8 mouse cellular contexts compared by ENCODE assay signal in the genomic region with DNA sequence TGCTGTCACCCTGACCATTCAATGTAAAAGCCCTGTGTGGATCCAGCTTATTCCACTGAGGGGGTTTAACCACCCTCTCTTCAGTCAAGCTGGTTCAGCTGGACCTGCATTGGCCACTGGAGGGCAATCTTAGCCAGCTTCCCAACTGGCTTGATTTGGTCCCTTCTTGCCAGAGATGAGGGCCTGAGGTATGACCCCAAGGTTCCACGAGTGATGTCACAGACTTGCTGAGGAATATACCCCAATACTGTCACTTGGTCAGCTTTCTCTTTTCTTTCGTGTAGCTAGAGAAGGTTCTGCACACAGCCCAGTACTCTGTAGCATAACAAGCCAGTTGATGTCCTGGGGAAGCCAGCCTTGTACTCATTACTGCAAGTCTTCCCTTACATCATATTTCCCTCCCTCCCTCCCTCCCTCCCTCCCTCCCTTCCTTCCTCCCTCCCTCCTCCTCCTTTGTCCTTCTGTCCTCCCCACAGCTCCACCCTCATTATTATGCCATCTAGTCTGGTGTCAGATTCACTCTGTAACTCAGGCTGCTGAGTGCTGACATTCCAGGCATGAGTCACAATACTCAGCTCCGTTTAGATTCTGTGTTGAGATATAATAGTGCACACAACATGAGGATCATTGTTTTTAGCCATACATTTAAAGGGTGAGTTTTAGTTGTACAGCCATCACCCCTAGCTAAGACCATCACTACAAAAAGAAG. TPM values are rescaled to one million over a fixed set of nuclear protein-coding genes. Genes with fewer than 3 reads are reported as not detected.
DNase-seq lines count a peak whose midpoint lies in the region; ATAC-seq and TF ChIP-seq lines count a peak whose summit lies in the region.

No protein-coding gene starts in this region.

- peaks cover 0 to 31% of the 10 kb centered on the region in 2 experiments; a peak in 2 of 4 replicates for H3K4me1 ChIP-seq in MEL (ENCODE audit: control insufficient read depth in 1 of 2, insufficient read depth in 2 of 2, low read length in 2 of 2)
- H3K4me1 ChIP-seq in heart, postnatal 0 days (ENCODE audit: control insufficient read depth, insufficient read depth), result no peaks in the 10 kb centered on the region
- peaks cover 5% of the 10 kb centered on the region; the same call in 1 of the 2 replicates for H3K4me1 ChIP-seq in stomach, embryonic 14.5 days (ENCODE audit: control insufficient read depth, insufficient read depth, low read length)

- no peak for TF ChIP-seq EP300 in MEL (IDR thresholded peaks at IDR 0.05; ENCODE audit: low read depth in 1 of 2, low read length in 2 of 2)
- no peak for TF ChIP-seq EP300 in heart, postnatal 0 days (IDR thresholded peaks at IDR 0.05; ENCODE audit: low read depth)

- peak overlapping the region; percentile 8 for H3K27ac ChIP-seq in MEL (ENCODE audit: control insufficient read depth, low read depth, low read length)
- H3K27ac ChIP-seq in heart, postnatal 0 days (ENCODE audit: low read depth), result no peak overlapping the region
- H3K27ac ChIP-seq in stomach, embryonic 14.5 days (ENCODE audit: low read length), result no peak overlapping the region

- H3K4me2 ChIP-seq in heart, postnatal 0 days (ENCODE audit: low read depth, low read length), result no peak overlapping the region
- no peak overlapping the region for H3K4me2 ChIP-seq in stomach, embryonic 14.5 days (replicated peaks; ENCODE audit: low read depth, low read length)

- H3K27me3 ChIP-seq in MEL (ENCODE audit: control insufficient read depth in 1 of 2, insufficient read depth in 2 of 2, low read length in 2 of 2), result no peaks in the 10 kb centered on the region
- 0 out of 2 replicates have a peak, but pooled peaks cover 4% of the 10 kb centered on the region for H3K27me3 ChIP-seq in heart, postnatal 0 days (ENCODE audit: control insufficient read depth, insufficient read depth, low read length)
- no peaks in the 10 kb centered on the region for H3K27me3 ChIP-seq in stomach, embryonic 14.5 days (ENCODE audit: control insufficient read depth, insufficient read depth, low read length)

- peak; percentile 56 for ATAC-seq in common myeloid progenitor, adult 5-6 weeks (replicated peaks; ENCODE audit: low read depth, poor library complexity, severe bottlenecking)
- ATAC-seq in heart, postnatal 0 days (ENCODE audit: insufficient read depth, low read depth), result peak; percentile 52; the same call in 1 of the 2 replicates
- peak; percentile 34; the same call in 1 of the 2 replicates for ATAC-seq in megakaryocyte progenitor cell, adult 5-6 weeks (replicated peaks; ENCODE audit: poor library complexity)
- peak; percentile 34; the same call in 1 of the 2 replicates for ATAC-seq in stomach, embryonic 14.5 days (ENCODE audit: insufficient number of reproducible peaks, insufficient read depth, low FRiP score, low read depth)

- peak; percentile 85 for DNase-seq in 416B (ENCODE audit: low read depth)
- peak; percentile 73 for DNase-seq in MEL (ENCODE audit: low read depth, low spot score)
- DNase-seq in heart, postnatal 0 days (ENCODE audit: low spot score), result peak; percentile 54
- peak; percentile 35 to 51 for DNase-seq in layer of hippocampus, postnatal 25 days (ENCODE audit: extremely low spot score in 1 of 2, low spot score in 1 of 2)
- no peak for DNase-seq in gastrocnemius, postnatal 4 days (ENCODE audit: low spot score in 2 of 2)

- peak overlapping the region; percentile 39 to 64 for H3K4me3 ChIP-seq in MEL (ENCODE audit: control insufficient read depth in 1 of 2, insufficient read depth in 1 of 2, low read depth in 2 of 2, low read length in 2 of 2)
- no peak overlapping the region for H3K4me3 ChIP-seq in heart, postnatal 0 days (ENCODE audit: low read depth, low read length)
- H3K4me3 ChIP-seq in stomach, embryonic 14.5 days (ENCODE audit: low read depth, low read length), result no peak overlapping the region

- no peak for TF ChIP-seq POLR2A in MEL (IDR thresholded peaks at IDR 0.05; ENCODE audit: control insufficient read depth in 1 of 2, insufficient read depth in 1 of 2, low read depth in 1 of 2, low read length in 2 of 2, poor library complexity in 1 of 2)

- 10% methylated on average over 3 of the region's 3 CpGs for whole genome bisulfite sequencing in heart, postnatal 0 days
- 22% methylated on average over 3 of the region's 3 CpGs for WGBS in stomach, embryonic 14.5 days

- peak; percentile 60 to 78 (median 72) for TF ChIP-seq CTCF in MEL (IDR thresholded peaks at IDR 0.05 in 2 of 3, conservative IDR thresholded peaks at IDR 0.05 in 1 of 3; ENCODE audit: control insufficient read depth in 1 of 3, insufficient read depth in 1 of 3, low read depth in 2 of 3, low read length in 3 of 3, poor library complexity in 1 of 3, severe bottlenecking in 1 of 3)
- peak; percentile 89 for TF ChIP-seq CTCF in heart, postnatal 0 days (IDR thresholded peaks at IDR 0.05; ENCODE audit: low read depth)

- H3K9me3 ChIP-seq in MEL (replicated peaks; ENCODE audit: insufficient read depth, low read length), result no peaks in the 10 kb centered on the region
- H3K9me3 ChIP-seq in heart, postnatal 0 days (replicated peaks; ENCODE audit: control insufficient read depth, low read length), result no peaks in the 10 kb centered on the region
- H3K9me3 ChIP-seq in stomach, embryonic 14.5 days (ENCODE audit: control insufficient read depth, low read depth, low read length), result no peaks in the 10 kb centered on the region

- H3K79me2 ChIP-seq in MEL (ENCODE audit: control insufficient read depth, insufficient read depth, low read length, poor library complexity), result no peaks in the 10 kb centered on the region

- peaks cover 0 to 5% of the 10 kb centered on the region in 2 experiments; a peak in 2 of 4 replicates for H3K36me3 ChIP-seq in MEL (ENCODE audit: control insufficient read depth in 1 of 2, insufficient read depth in 2 of 2, low read length in 2 of 2)
- no peaks in the 10 kb centered on the region for H3K36me3 ChIP-seq in heart, postnatal 0 days (replicated peaks; ENCODE audit: control insufficient read depth, insufficient read depth, low read length)
- H3K36me3 ChIP-seq in stomach, embryonic 14.5 days (ENCODE audit: control insufficient read depth, insufficient read depth, low read length), result no peaks in the 10 kb centered on the region

- peak overlapping the region; percentile 23 for H3K9ac ChIP-seq in MEL (ENCODE audit: control insufficient read depth, low read depth, low read length, poor library complexity, severe bottlenecking)
- H3K9ac ChIP-seq in heart, postnatal 0 days (replicated peaks; ENCODE audit: low read depth, low read length), result no peak overlapping the region
- H3K9ac ChIP-seq in stomach, embryonic 14.5 days (replicated peaks; ENCODE audit: low read depth, low read length), result no peak overlapping the region

- peak; percentile 78 for TF ChIP-seq RAD21 in MEL (IDR thresholded peaks at IDR 0.05; ENCODE audit: low read depth, low read length)

TF ChIP-seq in MEL, 35 proteins besides CTCF, POLR2A, EP300 and RAD21:
- TF ChIP-seq MAX (IDR thresholded peaks at IDR 0.05; ENCODE audit: low read length) (no peak), JUND (IDR thresholded peaks at IDR 0.05; ENCODE audit: low read depth, low read length) (no peak), BHLHE40 (IDR thresholded peaks at IDR 0.05; ENCODE audit: borderline replicate concordance, low read depth, low read length) (no peak), ZNF384 (IDR thresholded peaks at IDR 0.05; ENCODE audit: low read depth, low read length) (no peak), E2F4 (IDR thresholded peaks at IDR 0.05; ENCODE audit: borderline replicate concordance, low read depth, low read length) (no peak), KAT2A (conservative IDR thresholded peaks at IDR 0.05; ENCODE audit: low read depth, low read length) (no peak), SIN3A (IDR thresholded peaks at IDR 0.05; ENCODE audit: low read length) (0 out of 2 replicates have a peak, but pooled peaks have one; percentile 22), MYB (IDR thresholded peaks at IDR 0.05; ENCODE audit: low read depth, low read length) (no peak), CHD2 (IDR thresholded peaks at IDR 0.05; ENCODE audit: low read length) (no peak), SMC3 (IDR thresholded peaks at IDR 0.05; ENCODE audit: low read depth, low read length) (peak; percentile 51), ZMIZ1 (IDR thresholded peaks at IDR 0.05; ENCODE audit: low read depth, low read length) (no peak), MEF2A (IDR thresholded peaks at IDR 0.05; ENCODE audit: extremely low read depth, insufficient replicate concordance, low read depth, low read length, poor library complexity, severe bottlenecking) (no peak), NRF1 (IDR thresholded peaks at IDR 0.05; ENCODE audit: insufficient read depth, low read depth, low read length, poor library complexity, severe bottlenecking) (no peak), ZC3H11A (IDR thresholded peaks at IDR 0.05; ENCODE audit: low read depth, low read length) (peak; percentile 42; the same call in 1 of the 2 replicates), POLR2AphosphoS2 (IDR thresholded peaks at IDR 0.05; ENCODE audit: low read length) (no peak)

RNA-seq across cellular contexts. Expression of a gene that starts 4.3 kb away (rescaled TPM):
- not detected in 2 replicates for total RNA-seq in MEL (2012; rRNA removed)
- not detected for polyA plus RNA-seq in MEL (2012; ENCODE audit: insufficient read depth in 1 of 2, insufficient read length in 2 of 2, low read depth in 1 of 2, low replicate concordance in 2 of 2, missing spikeins in 1 of 2)
- 0.37 TPM in 1 of 2 replicates, not detected in the other for total RNA-seq in common myeloid progenitor, adult 5-6 weeks (2017)
- total RNA-seq in heart, postnatal 0 days (2014; rRNA removed; ENCODE audit: low replicate concordance), result not detected in 2 replicates
- polyA plus RNA-seq in heart, postnatal 0 days (2015; fragmentation: Nextera tagmentation; extraction: Ambion mirVana), result not detected in 2 replicates
- total RNA-seq in layer of hippocampus, postnatal 25 days (2021), result not detected
- total RNA-seq in megakaryocyte progenitor cell, adult 5-6 weeks (2015), result not detected in 2 replicates
- not detected in 2 replicates for total RNA-seq in megakaryocyte progenitor cell, adult 5-6 weeks (2017)
- polyA plus RNA-seq in stomach, embryonic 14.5 days (2014; fragmentation: Nextera tagmentation; extraction: Ambion mirVana), result 1.1 and 1.5 TPM in 2 replicates
- total RNA-seq in gastrocnemius, postnatal 4 days (2021), result not detected

RNA-seq across cellular contexts. Expression of a gene that starts 43.1 kb away (rescaled TPM):
- total RNA-seq in MEL (2012; rRNA removed), result 10.6 and 13.6 TPM in 2 replicates
- polyA plus RNA-seq in MEL (2012; ENCODE audit: insufficient read depth in 1 of 2, insufficient read length in 2 of 2, low read depth in 1 of 2, low replicate concordance in 2 of 2, missing spikeins in 1 of 2), result 10 to 100 TPM in 1 of 2 experiments, not detected in 1; 19.3 TPM
- 22.4 TPM in 2 replicates for total RNA-seq in common myeloid progenitor, adult 5-6 weeks (2017)
- total RNA-seq in heart, postnatal 0 days (2014; rRNA removed; ENCODE audit: low replicate concordance), result 71.2 and 85.4 TPM in 2 replicates
- polyA plus RNA-seq in heart, postnatal 0 days (2015; fragmentation: Nextera tagmentation; extraction: Ambion mirVana), result 56.8 and 62.6 TPM in 2 replicates
- 10 to 100 TPM; 59.4 to 62.3 TPM for total RNA-seq in layer of hippocampus, postnatal 25 days (2021)
- 4.1 and 9.7 TPM in 2 replicates for total RNA-seq in megakaryocyte progenitor cell, adult 5-6 weeks (2015)
- 8.7 and 10.5 TPM in 2 replicates for total RNA-seq in megakaryocyte progenitor cell, adult 5-6 weeks (2017)
- polyA plus RNA-seq in stomach, embryonic 14.5 days (2014; fragmentation: Nextera tagmentation; extraction: Ambion mirVana), result 89.2 and 96.4 TPM in 2 replicates
- 100 to 1,000 TPM; 103 to 106 TPM for total RNA-seq in gastrocnemius, postnatal 4 days (2021)

Comparison
In these comparisons a context has a peak if more than half of its experiments do, and no peak if none do; other contexts are left out.
1. DNase-seq: peak in 416B (single experiment), MEL (single experiment), heart, postnatal 0 days (single experiment) and layer of hippocampus, postnatal 25 days (2 of 2); none in gastrocnemius, postnatal 4 days (0 of 2).
2. H3K4me3 ChIP-seq: peak in MEL (2 of 2); none in heart, postnatal 0 days (single experiment) and stomach, embryonic 14.5 days (single experiment).
3. Peak in every context shown above with its lines, with median percentiles within 50 percentile points of each other: ATAC-seq.